Mouse (Mus musculus) heart, postnatal 0 days (tissue): Measurements from ENCODE around the gene Rgma. TPM values are rescaled to one million over a fixed set of nuclear protein-coding genes. Genes with fewer than 3 reads are reported as not detected.

Experiments used
- ATAC-seq: fragments of 200-750 bp; cut with Nextera tagmentation; 2 replicates; pipeline ENCODE4 v1.8.0; 2017; ENCODE audit warnings: low read depth, moderate number of reproducible peaks, moderate library complexity; ENCODE audit not compliant: insufficient read depth
- DNase-seq: peaks from one replicate; pipeline ENCODE4 v3.0.0-alpha.2; 2016; ENCODE audit warnings: low spot score
- H3K27ac ChIP-seq: fragments of 300-500 bp; sonication (generic); 2 replicates; pipeline ENCODE4 v1.5.1; 2014; ENCODE audit warnings: low read depth, mild to moderate bottlenecking
- H3K27me3 ChIP-seq: fragments of 300-500 bp; sonication (generic); 2 replicates; pipeline ENCODE4 v1.6.1; 2014; ENCODE audit warnings: low read length, mixed read lengths; ENCODE audit not compliant: control insufficient read depth, insufficient read depth
- H3K36me3 ChIP-seq: fragments of 300-500 bp; sonication (generic); replicated peaks from 2 replicates; pipeline ENCODE4 v1.6.1; 2014; ENCODE audit warnings: low read length, mixed read lengths; ENCODE audit not compliant: control insufficient read depth, insufficient read depth
- H3K4me1 ChIP-seq: fragments of 300-500 bp; sonication (generic); 2 replicates; pipeline ENCODE4 v1.6.1; 2014; ENCODE audit warnings: antibody characterized with exemption; ENCODE audit not compliant: control insufficient read depth, insufficient read depth
- H3K4me2 ChIP-seq: fragments of 300-500 bp; sonication (generic); 2 replicates; pipeline ENCODE4 v1.6.1; 2014; ENCODE audit warnings: low read depth, mild to moderate bottlenecking, low read length, moderate library complexity
- H3K4me3 ChIP-seq: fragments of 300-500 bp; sonication (generic); 2 replicates; pipeline ENCODE4 v1.5.1; 2014; ENCODE audit warnings: low read depth, low read length
- H3K9ac ChIP-seq: fragments of 300-500 bp; sonication (generic); replicated peaks from 2 replicates; pipeline ENCODE4 v1.6.1; 2014; ENCODE audit warnings: low read depth, low read length, mixed read lengths
- H3K9me3 ChIP-seq: fragments of 300-500 bp; sonication (generic); replicated peaks from 2 replicates; pipeline ENCODE4 v1.6.1; 2016; ENCODE audit warnings: low read length; ENCODE audit not compliant: control insufficient read depth
- CTCF ChIP-seq: IDR thresholded peaks from 2 replicates; pipeline ENCODE4 v1.5.1; 2016; ENCODE audit warnings: antibody characterized with exemption, control low read depth, low read depth
- EP300 ChIP-seq: IDR thresholded peaks from 2 replicates; pipeline ENCODE4 v1.6.1; 2016; ENCODE audit warnings: antibody characterized with exemption, low read depth
- WGBS: fragments of 180-500 bp; shearing (Covaris S2); extraction: QIAGEN DNeasy Blood & Tissue Kit; methylation state at CpG from one replicate; pipeline ENCODE4 v1.1.7; 2014; 5-methylcytosine and 5-hydroxymethylcytosine counted together
- polyA plus RNA-seq: library from polyadenylated mRNA; unstranded; fragments of >200 nt; fragmentation: Nextera tagmentation; extraction: Ambion mirVana; gene quantifications from 2 replicates; pipeline ENCODE4 v1.2.1, GENCODE M21; 2015
- total RNA-seq: library from RNA; depleted of rRNA; stranded (reverse); fragments of >200 nt; gene quantifications from 2 replicates; pipeline ENCODE4 v1.2.3, GENCODE M21; 2014; ENCODE audit warnings: low replicate concordance

Gene Rgma
- total and polyA plus RNA-seq, 2 experiments from 2014 or later: 2.7 to 10.2 TPM

- TF ChIP-seq CTCF (no peak), EP300 (no peak)
- H3K9me3 ChIP-seq: no peaks in the 10 kb centered on the region
- H3K27me3 ChIP-seq: peaks cover 23% of the 10 kb centered on the region
- ATAC-seq (peak; percentile 49; the same call in 1 of the 2 replicates), DNase-seq (no peak)
- no peaks in the 10 kb centered on the region for H3K36me3 ChIP-seq
- H3K4me2 ChIP-seq: peak overlapping the region; percentile 65
- WGBS: 18% methylated on average over 11 of the region's 11 CpGs
- peaks cover 13% of the 10 kb centered on the region for H3K4me1 ChIP-seq
- no peak overlapping the region for H3K27ac ChIP-seq
- H3K4me3 ChIP-seq: peak overlapping the region; percentile 1; the same call in 1 of the 2 replicates
- H3K9ac ChIP-seq: no peak overlapping the region
These were observed 23.0 kb downstream of the Rgma start for GRCm38 (mm10) chr7:73398319-73398718.

GRCm38 (mm10) chr7:73398806-73399442 lies 23.6 kb downstream of the Rgma start:
- Histone ChIP-seq H3K9ac (no peak overlapping the region), H3K27ac (no peak overlapping the region), H3K4me2 (peak overlapping the region; percentile 65), H3K9me3 (no peaks in the 10 kb centered on the region), H3K4me3 (peak overlapping the region; percentile 35), H3K4me1 (peaks cover 13% of the 10 kb centered on the region), H3K27me3 (peaks cover 21% of the 10 kb centered on the region), H3K36me3 (no peaks in the 10 kb centered on the region)
- ATAC-seq (no peak), DNase-seq (no peak)
- WGBS: 5% methylated on average over 19 of the region's 19 CpGs
- TF ChIP-seq CTCF: no peak
- TF ChIP-seq EP300: no peak

- no peak overlapping the region for H3K9ac ChIP-seq
- no peak overlapping the region for H3K27ac ChIP-seq
- H3K27me3 ChIP-seq: peaks cover 21% of the 10 kb centered on the region
- peak; percentile 70 for ATAC-seq
- H3K36me3 ChIP-seq: no peaks in the 10 kb centered on the region
- TF ChIP-seq CTCF (peak; percentile 76), EP300 (no peak)
- peaks cover 13% of the 10 kb centered on the region for H3K4me1 ChIP-seq
- H3K9me3 ChIP-seq: no peaks in the 10 kb centered on the region
- DNase-seq: peak; percentile 74
- WGBS: 3% methylated on average over 19 of the region's 19 CpGs
- H3K4me3 ChIP-seq: peak overlapping the region; percentile 35
- H3K4me2 ChIP-seq: peak overlapping the region; percentile 65
These were observed 24.3 kb downstream of the Rgma start for GRCm38 (mm10) chr7:73399501-73400044.

GRCm38 (mm10) chr7:73400051-73400916 lies 25.0 kb downstream of the Rgma start:
- H3K27me3 ChIP-seq: peaks cover 21% of the 10 kb centered on the region
- peak overlapping the region; percentile 35 for H3K4me3 ChIP-seq
- 31% methylated on average over 20 of the region's 20 CpGs for WGBS

GRCm38 (mm10) chr7:73402106-73402505 lies 26.8 kb downstream of the Rgma start:
- 75% methylated on average over 2 of the region's 2 CpGs for WGBS
- TF ChIP-seq EP300 (no peak), CTCF (no peak)
- Histone ChIP-seq H3K4me2 (no peak overlapping the region), H3K27ac (no peak overlapping the region), H3K9ac (no peak overlapping the region), H3K9me3 (no peaks in the 10 kb centered on the region), H3K27me3 (peaks cover 21% of the 10 kb centered on the region), H3K4me3 (no peak overlapping the region), H3K4me1 (peaks cover 13% of the 10 kb centered on the region), H3K36me3 (no peaks in the 10 kb centered on the region)
- DNase-seq (no peak), ATAC-seq (no peak)

More at GRCm38 (mm10) chr7:73400051-73400916, 25.0 kb downstream of the Rgma start:
- no peak; the same call in 1 of the 2 replicates for ATAC-seq
- H3K36me3 ChIP-seq: no peaks in the 10 kb centered on the region
- no peak overlapping the region for H3K9ac ChIP-seq
- H3K9me3 ChIP-seq: no peaks in the 10 kb centered on the region
- peaks cover 13% of the 10 kb centered on the region for H3K4me1 ChIP-seq
- TF ChIP-seq CTCF: no peak
- no peak for TF ChIP-seq EP300
- no peak overlapping the region for H3K27ac ChIP-seq
- no peak for DNase-seq
- peak overlapping the region; percentile 65 for H3K4me2 ChIP-seq
